Mouse (Mus musculus) liver, embryonic 13.5 days (tissue): ENCODE data around the gene Spag4. TPM values are rescaled to one million over a fixed set of nuclear protein-coding genes. Genes with fewer than 3 reads are reported as not detected.
"Not testable (repeated sequence)": the region's sequence is repeated elsewhere in the genome, so short reads cannot be mapped to it uniquely, and the experiment has no call there.

Experiments used
- ATAC-seq: fragments of 200-750 bp; cut with Nextera tagmentation; 2 replicates; pipeline ENCODE4 v1.8.0; 2017; ENCODE audit warnings: low read depth, mild to moderate bottlenecking, moderate number of reproducible peaks, moderate library complexity
- DNase-seq: peaks from one replicate; pipeline ENCODE4 v3.0.0; 2022
- H3K27ac ChIP-seq: fragments of 300-500 bp; sonication (generic); 2 replicates; pipeline ENCODE4 v1.5.1; 2015; ENCODE audit warnings: moderate library complexity, mild to moderate bottlenecking, inconsistent platforms
- H3K27me3 ChIP-seq: fragments of 300-500 bp; sonication (generic); 2 replicates; pipeline ENCODE4 v1.6.1; 2015; ENCODE audit warnings: mild to moderate bottlenecking, inconsistent platforms
- H3K36me3 ChIP-seq: fragments of 300-500 bp; sonication (generic); 2 replicates; pipeline ENCODE4 v1.6.1; 2015; ENCODE audit warnings: mild to moderate bottlenecking, inconsistent platforms
- H3K4me1 ChIP-seq: fragments of 300-500 bp; sonication (generic); replicated peaks from 2 replicates; pipeline ENCODE4 v1.6.1; 2015; ENCODE audit warnings: inconsistent platforms
- H3K4me2 ChIP-seq: fragments of 300-500 bp; sonication (generic); 2 replicates; pipeline ENCODE4 v1.6.1; 2015; ENCODE audit warnings: inconsistent platforms, mild to moderate bottlenecking, moderate library complexity
- H3K4me3 ChIP-seq: fragments of 300-500 bp; sonication (generic); replicated peaks from 2 replicates; pipeline ENCODE4 v1.5.1; 2015; ENCODE audit warnings: mild to moderate bottlenecking, inconsistent platforms
- H3K9ac ChIP-seq: fragments of 300-500 bp; sonication (generic); 2 replicates; pipeline ENCODE4 v1.6.1; 2015; ENCODE audit warnings: mild to moderate bottlenecking, inconsistent platforms
- H3K9me3 ChIP-seq: fragments of 300-500 bp; sonication (generic); replicated peaks from 2 replicates; pipeline ENCODE4 v1.6.1; 2016; ENCODE audit warnings: inconsistent platforms
- WGBS: fragments of 180-500 bp; shearing (Covaris S2); methylation state at CpG from one replicate; pipeline ENCODE4 v1.1.7; 2015; ENCODE audit not compliant: insufficient replicate concordance; 5-methylcytosine and 5-hydroxymethylcytosine counted together
- polyA plus RNA-seq: library from polyadenylated mRNA; unstranded; fragments of >200 nt; fragmentation: Nextera tagmentation; extraction: Ambion mirVana; gene quantifications from 2 replicates; pipeline ENCODE4 v1.2.1, GENCODE M21; 2015

Gene Spag4
- polyA plus RNA-seq, 1 experiment from 2014 or later = 1.6 TPM

DNA sequence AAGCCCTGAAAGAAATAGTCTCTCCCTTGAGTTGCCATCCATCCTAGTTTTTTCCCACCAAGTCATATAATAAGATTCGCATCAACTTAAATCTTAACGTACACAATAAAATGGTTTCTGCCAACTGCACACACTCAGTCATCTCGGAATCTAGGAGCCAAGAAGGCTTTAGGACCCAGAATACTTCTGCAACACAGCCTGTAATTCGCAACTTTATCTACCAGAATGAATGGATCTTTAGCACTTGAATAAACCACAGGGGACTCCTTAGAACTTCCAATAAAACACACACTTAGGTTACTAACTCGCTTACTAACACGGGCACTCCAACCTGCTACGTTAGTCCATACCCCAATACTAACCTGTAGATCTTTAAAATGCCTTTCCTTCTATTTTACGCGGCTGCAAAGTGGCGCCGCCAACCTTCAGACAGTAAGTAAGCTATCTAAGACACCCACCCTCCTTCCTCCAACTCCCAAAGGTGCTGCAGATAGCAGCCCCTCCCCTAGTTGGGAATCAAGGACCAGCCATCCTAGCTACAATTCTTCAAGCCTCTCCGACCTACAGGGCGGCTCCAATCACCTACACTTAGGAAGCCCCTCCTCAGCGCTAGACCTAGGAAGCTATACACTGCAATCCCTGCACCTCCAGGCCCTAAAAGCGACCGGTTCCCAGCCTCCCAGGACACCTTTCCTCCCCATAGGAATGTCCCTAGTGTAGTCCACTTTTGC, 45.8 kb downstream of the Spag4 start:
- Histone ChIP-seq H3K4me1 (peaks cover 31% of the 10 kb centered on the region), H3K27ac (peak overlapping the region; percentile 82), H3K36me3 (peaks cover 9% of the 10 kb centered on the region), H3K4me3 (peak overlapping the region; percentile 89), H3K9ac (peak overlapping the region; percentile 90), H3K4me2 (peak overlapping the region; percentile 87), H3K27me3 (no peaks in the 10 kb centered on the region), H3K9me3 (no peaks in the 10 kb centered on the region)
- ATAC-seq = peak; percentile 73
- peak; percentile 28 for DNase-seq
- under 1% methylated on average over 16 of the region's 16 CpGs for WGBS

DNA sequence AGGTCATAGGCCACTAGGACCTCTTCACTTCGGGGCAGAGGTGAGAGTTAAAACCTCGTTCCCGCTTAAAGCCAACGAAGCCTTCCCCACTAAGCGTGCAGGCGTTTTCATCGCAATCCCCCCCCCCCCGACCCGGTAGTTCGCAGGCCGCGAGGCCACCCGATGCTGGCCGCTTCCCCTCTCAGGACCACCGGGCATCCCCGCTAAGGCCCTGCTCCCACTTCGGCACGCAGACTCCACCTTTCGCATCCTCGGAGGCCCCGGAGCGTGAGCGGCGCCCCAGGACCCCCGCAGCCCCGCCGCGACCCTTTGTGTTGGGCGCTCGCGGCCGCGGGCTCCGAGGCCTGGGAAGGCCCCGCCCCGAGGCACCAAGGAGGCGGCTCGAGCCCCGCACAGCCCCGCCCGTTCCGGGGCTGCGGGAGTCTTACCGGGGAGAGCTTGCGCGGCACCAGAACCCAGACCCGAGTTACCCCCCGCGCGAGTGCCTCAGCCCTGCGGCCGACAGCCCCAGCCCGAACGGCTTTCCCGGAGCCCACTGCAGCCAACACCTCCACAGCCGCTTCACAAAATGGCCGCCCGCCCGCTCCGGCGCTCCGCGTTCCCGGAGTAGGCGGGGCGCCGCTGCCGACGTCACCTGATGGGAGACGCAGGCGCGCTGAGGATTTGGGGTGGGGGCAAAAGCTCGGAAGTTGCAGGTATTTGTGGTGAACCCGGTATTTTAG, 46.5 kb downstream of the Spag4 start, which contains the start of the genes Cpne1 and Rbm12:
Gene Cpne1 (minus strand): TSS at position 608 of the 722 bp plus-strand sequence.
Gene Rbm12 (minus strand): TSS at position 621 of the 722 bp plus-strand sequence.
- H3K27ac ChIP-seq = peak within 1 kb of the TSS; percentile 82
- DNase-seq = peak; percentile 82
- peaks cover 4% of the 10 kb centered on the region for H3K36me3 ChIP-seq
- peaks cover 31% of the 10 kb centered on the region for H3K4me1 ChIP-seq
- peak within 1 kb of the TSS; percentile 90 for H3K9ac ChIP-seq
- peak; percentile 91 for ATAC-seq
- H3K27me3 ChIP-seq = no peaks in the 10 kb centered on the region
- under 1% methylated on average over 73 of the region's 74 CpGs for WGBS
- peak within 1 kb of the TSS; percentile 89 for H3K4me3 ChIP-seq
- peak within 1 kb of the TSS; percentile 87 for H3K4me2 ChIP-seq
- H3K9me3 ChIP-seq = no peaks in the 10 kb centered on the region

DNA sequence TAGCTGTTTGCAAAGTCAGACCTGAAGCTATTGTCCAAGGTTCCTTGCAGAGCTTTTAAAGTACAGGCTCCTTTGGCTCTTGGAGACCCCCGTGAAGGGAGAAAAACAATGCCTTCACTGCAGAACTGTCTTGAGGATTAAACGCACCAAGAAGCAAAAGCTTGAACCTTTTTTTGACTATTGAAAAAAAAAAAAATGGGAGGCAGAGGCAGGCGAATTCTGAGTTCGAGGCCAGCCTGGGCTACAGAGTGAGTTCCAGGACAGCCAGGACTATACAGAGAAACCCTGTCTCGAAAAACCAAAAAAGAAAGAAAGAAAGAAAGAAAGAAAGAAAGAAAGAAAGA, 47.1 kb downstream of the Spag4 start:
- H3K36me3 ChIP-seq, DNase-seq, ATAC-seq, H3K9me3 ChIP-seq, H3K27ac ChIP-seq, H3K27me3 ChIP-seq: not testable (repeated sequence)
- WGBS = 16% methylated on average over 5 of the region's 5 CpGs
- Histone ChIP-seq H3K4me1 (peaks cover 31% of the 10 kb centered on the region), H3K4me2 (peak overlapping the region; percentile 87), H3K9ac (peak overlapping the region; percentile 90), H3K4me3 (peak overlapping the region; percentile 89)

DNA sequence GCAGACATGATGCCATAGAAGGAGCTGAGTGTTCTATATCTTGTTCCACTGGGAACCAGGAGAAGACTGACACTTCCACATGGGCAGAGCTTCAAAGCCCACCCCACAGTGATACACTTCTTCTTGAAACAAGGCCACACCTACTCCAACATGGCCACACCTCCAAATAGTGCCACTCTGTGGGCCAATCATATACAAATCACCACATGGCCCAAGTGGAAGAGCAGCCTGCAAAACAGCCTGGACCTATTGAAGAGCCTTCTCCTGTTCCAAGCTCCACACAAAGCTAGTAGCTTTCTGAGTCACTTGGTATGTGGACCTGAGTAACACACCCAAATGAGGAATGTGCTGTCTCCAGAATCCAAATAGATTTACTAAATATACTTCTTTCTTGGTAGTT, 54.6 kb downstream of the Spag4 start:
- no peak for ATAC-seq
- Histone ChIP-seq H3K36me3 (peaks cover 14% of the 10 kb centered on the region), H3K9me3 (no peaks in the 10 kb centered on the region), H3K27me3 (no peaks in the 10 kb centered on the region), H3K4me2 (no peak overlapping the region), H3K4me3 (no peak overlapping the region), H3K9ac (no peak overlapping the region), H3K27ac (no peak overlapping the region), H3K4me1 (no peaks in the 10 kb centered on the region)
- no peak for DNase-seq

Other genes with a start within 250 kb of the Spag4 start
- gene BC029722, start 245.7 kb upstream of the Spag4 start, polyA plus RNA-seq = 5.5 and 5.7 TPM in 2 replicates
- 179 and 182 TPM in 2 replicates for gene Eif6, start 238.2 kb upstream of the Spag4 start, polyA plus RNA-seq
- gene Fam83c, start 230.3 kb upstream of the Spag4 start, polyA plus RNA-seq = 0.10 and 0.12 TPM in 2 replicates
- gene Uqcc1, start 134.9 kb upstream of the Spag4 start, polyA plus RNA-seq = 49.5 and 52.3 TPM in 2 replicates
- gene Gm15557, start 124.4 kb upstream of the Spag4 start, polyA plus RNA-seq = not detected in 2 replicates
- gene Gdf5, start 119.8 kb upstream of the Spag4 start, polyA plus RNA-seq = 0.12 TPM in 1 of 2 replicates, not detected in the other
- gene Cep250, start 108.7 kb upstream of the Spag4 start, polyA plus RNA-seq = 10.7 and 13.6 TPM in 2 replicates
- gene 6430550D23Rik, start 57.2 kb upstream of the Spag4 start, polyA plus RNA-seq = 1.3 and 1.9 TPM in 2 replicates
- 90.8 and 96.9 TPM in 2 replicates for gene Ergic3, start 57.1 kb upstream of the Spag4 start, polyA plus RNA-seq
- gene Fer1l4, start 12.2 kb upstream of the Spag4 start, polyA plus RNA-seq = 0.06 TPM in 1 of 2 replicates, not detected in the other
- gene Cpne1, start 46.8 kb downstream of the Spag4 start, polyA plus RNA-seq = 26.9 and 31.8 TPM in 2 replicates
- 10.0 and 14.5 TPM in 2 replicates for gene Rbm12, start 46.8 kb downstream of the Spag4 start, polyA plus RNA-seq
- 7.4 and 8.8 TPM in 2 replicates for gene Gm28036, start 61.9 kb downstream of the Spag4 start, polyA plus RNA-seq
- gene Romo1, start 78.9 kb downstream of the Spag4 start, polyA plus RNA-seq = 254 and 270 TPM in 2 replicates
- 65.0 and 70.9 TPM in 2 replicates for gene Nfs1, start 79.0 kb downstream of the Spag4 start, polyA plus RNA-seq
- 276 and 316 TPM in 2 replicates for gene Rbm39, start 115.1 kb downstream of the Spag4 start, polyA plus RNA-seq
- gene Phf20, start 131.3 kb downstream of the Spag4 start, polyA plus RNA-seq = 16.5 and 19.8 TPM in 2 replicates
- 1.1 and 1.7 TPM in 2 replicates for gene Cnbd2, start 247.1 kb downstream of the Spag4 start, polyA plus RNA-seq
- gene Scand1, start 247.5 kb downstream of the Spag4 start, polyA plus RNA-seq = 34.4 and 34.6 TPM in 2 replicates